Mouse (Mus musculus): ENCODE data around the gene Abhd14b. TPM values are rescaled to one million over a fixed set of nuclear protein-coding genes. Genes with fewer than 3 reads are reported as not detected.

Abhd14b gene
- polyA plus RNA-seq, 1 experiment from 2014 or later, result 6.4 TPM

DNA sequence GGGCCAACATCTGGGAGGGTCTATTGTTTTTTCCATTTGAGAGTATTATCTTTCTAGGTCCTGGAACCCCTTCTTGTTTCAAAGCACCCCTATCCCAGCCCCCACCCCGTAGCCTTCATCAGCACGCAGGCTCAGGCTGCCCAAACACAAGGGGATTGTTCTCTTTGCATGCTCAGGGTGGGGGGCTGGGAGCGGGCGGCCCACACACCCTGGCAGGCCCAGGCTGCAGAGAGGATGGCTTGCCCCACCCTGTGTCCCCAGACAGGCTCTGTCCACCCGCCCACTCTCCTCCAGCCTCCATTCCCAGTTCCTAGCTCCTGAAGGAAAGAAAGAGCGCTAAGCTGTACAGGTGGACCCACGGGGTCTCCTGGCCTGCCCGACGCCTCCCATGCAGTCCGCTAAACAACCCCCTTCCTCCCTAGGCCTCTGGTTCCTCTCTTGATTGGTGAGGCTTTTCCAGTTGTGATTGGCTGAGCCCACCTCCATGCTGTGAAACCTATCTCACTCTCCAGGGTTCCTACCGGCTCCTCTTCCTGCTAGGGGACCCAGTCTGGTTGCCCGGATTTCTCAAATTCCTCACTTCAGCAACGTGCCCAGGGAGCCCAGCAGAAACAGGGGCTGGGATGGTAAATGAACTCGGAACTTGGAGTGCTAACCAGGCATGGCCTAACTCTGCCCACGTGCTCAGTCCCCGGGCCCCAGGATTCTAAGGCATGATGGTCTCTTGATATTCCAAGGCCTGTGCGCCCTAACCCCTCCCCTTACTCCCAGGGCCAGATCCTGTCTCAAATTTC is 7.8 kb downstream of the Abhd14b start:
- H3K9me3 ChIP-seq, result no peaks in the 10 kb centered on the region
- peaks cover 92% of the 10 kb centered on the region for H3K4me1 ChIP-seq
- DNase-seq (ENCODE audit: low spot score), result peak; percentile 79
- peak overlapping the region; percentile 99 for H3K27ac ChIP-seq (replicated peaks)
- peaks cover 44% of the 10 kb centered on the region for H3K36me3 ChIP-seq (replicated peaks)
- peak overlapping the region; percentile 86 for H3K4me3 ChIP-seq
- under 1% methylated on average over 17 of the region's 17 CpGs for WGBS
- no peaks in the 10 kb centered on the region for H3K27me3 ChIP-seq (replicated peaks; ENCODE audit: low read depth, poor library complexity, severe bottlenecking)

DNA sequence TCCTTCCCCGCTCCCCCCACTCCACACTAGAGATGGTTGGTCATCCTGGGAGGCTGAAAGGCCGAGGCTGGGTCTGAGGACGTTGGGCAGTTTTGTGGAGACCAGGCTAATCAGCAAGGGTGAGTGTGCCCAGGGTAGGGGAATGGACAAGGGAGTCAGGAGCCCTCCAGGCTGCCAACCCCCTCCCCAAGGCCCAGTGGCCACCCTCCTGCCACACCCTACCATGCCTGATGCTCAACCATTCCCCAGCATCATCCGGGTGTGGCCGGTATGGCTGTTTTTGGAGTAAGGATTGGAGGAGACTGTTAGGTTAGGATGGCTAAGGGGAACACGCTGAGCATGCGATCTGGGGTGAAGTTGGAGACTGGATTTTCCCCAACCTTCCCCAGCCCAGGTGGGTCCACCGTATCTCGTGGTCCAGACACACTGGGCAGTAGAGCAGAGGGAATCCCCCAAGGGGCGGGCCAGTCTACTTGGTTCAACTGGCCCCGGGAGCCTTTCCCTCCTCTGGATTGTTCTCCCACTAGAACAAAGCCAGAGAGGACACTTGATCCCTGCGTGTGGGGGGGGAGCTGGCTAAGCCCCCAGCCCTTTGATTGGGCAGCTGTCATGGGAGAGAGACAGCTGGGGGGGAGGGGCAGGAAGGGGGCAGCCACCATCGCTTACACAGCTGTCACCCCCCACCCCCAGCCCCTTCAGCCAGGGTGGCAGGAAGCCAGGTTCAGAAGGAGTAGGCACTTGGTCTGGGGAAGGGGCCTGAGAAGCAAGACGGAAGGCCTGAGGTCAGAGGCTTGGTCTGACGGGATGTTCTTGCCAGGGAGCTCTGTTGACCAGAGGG is 9.3 kb downstream of the Abhd14b start:
- WGBS, result 34% methylated on average over 15 of the region's 15 CpGs
- peak overlapping the region; percentile 99 for H3K27ac ChIP-seq (replicated peaks)
- H3K9me3 ChIP-seq, result no peaks in the 10 kb centered on the region
- peaks cover 58% of the 10 kb centered on the region for H3K36me3 ChIP-seq (replicated peaks)
- H3K4me1 ChIP-seq, result peaks cover 90% of the 10 kb centered on the region
- H3K4me3 ChIP-seq, result peak overlapping the region; percentile 86
- peak; percentile 86 for DNase-seq (ENCODE audit: low spot score)
- H3K27me3 ChIP-seq (replicated peaks; ENCODE audit: low read depth, poor library complexity, severe bottlenecking), result no peaks in the 10 kb centered on the region

DNA sequence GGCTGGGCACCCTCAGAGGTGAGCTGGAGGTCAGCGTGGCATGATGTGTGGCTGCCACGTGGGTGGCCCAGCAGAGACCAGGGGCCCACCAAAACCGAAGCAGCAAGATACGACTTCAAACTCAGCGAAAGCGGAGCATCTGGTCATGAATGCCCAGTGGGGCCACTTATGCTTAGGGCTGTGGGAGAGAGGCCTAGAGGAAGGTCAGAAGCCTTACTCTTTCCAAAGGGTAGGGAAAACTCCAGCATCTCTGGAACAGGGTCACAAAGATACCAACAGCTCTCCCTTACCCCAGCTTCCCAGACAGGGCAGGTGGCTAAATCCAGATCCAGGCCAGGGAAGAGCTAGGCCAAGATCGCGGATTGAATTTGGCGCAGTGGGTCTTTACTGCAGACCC is 9.9 kb downstream of the Abhd14b start:
- H3K4me3 ChIP-seq, result peak overlapping the region; percentile 86
- H3K4me1 ChIP-seq, result peaks cover 90% of the 10 kb centered on the region
- no peaks in the 10 kb centered on the region for H3K27me3 ChIP-seq (replicated peaks; ENCODE audit: low read depth, poor library complexity, severe bottlenecking)
- H3K36me3 ChIP-seq (replicated peaks), result peaks cover 65% of the 10 kb centered on the region
- 44% methylated on average over 9 of the region's 9 CpGs for WGBS
- no peak for DNase-seq (ENCODE audit: low spot score)
- peak overlapping the region; percentile 99 for H3K27ac ChIP-seq (replicated peaks)
- no peaks in the 10 kb centered on the region for H3K9me3 ChIP-seq

DNA sequence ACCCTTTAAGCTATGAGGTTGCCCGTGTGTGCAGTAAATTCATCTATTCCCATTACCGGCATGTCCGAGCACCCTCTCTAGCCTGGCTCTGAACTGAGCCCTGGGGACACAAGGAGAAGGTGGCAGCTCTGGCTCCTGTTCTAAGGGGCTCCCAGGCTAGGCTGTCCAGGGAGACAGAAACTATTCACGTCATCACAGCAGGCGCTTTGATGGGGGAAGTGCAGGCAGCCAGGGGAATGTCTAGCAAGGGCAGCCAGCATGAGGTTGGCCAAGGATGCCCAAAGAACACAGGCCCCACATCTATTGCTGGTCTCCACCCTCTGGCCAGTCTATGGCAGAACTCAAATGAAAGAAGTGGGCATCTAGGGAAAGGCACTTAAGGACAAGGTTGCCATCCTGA is 10.7 kb downstream of the Abhd14b start:
- no peaks in the 10 kb centered on the region for H3K9me3 ChIP-seq
- peaks cover 2% of the 10 kb centered on the region for H3K27me3 ChIP-seq (replicated peaks; ENCODE audit: low read depth, poor library complexity, severe bottlenecking)
- peaks cover 72% of the 10 kb centered on the region for H3K36me3 ChIP-seq (replicated peaks)
- H3K4me3 ChIP-seq, result peak overlapping the region; percentile 86; the same call in 1 of the 2 replicates
- DNase-seq (ENCODE audit: low spot score), result no peak
- 74% methylated on average over 5 of the region's 5 CpGs for WGBS
- H3K4me1 ChIP-seq, result peaks cover 89% of the 10 kb centered on the region
- H3K27ac ChIP-seq (replicated peaks), result peak overlapping the region; percentile 99

DNA sequence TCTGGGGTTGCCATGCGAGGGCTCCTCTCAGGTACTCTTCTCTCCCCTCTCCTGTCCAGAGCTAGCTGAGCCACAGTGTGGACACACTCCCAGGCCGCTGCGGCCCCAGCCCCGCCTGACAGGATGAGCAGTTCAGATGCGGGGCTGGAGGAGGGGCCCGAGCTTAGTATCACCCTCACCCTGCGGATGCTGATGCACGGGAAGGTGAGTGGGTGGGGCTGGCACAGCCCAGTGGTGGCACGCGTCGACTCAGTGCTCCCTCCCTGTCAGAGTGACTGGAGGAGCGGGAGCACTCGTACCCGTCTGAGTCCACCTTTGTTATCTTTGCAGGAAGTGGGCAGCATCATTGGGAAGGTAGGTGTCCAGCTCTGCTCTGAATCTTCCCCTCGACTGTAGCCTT is 12.7 kb downstream of the Abhd14b start:
- DNase-seq (ENCODE audit: low spot score), result no peak
- H3K4me1 ChIP-seq, result peaks cover 98% of the 10 kb centered on the region
- no peaks in the 10 kb centered on the region for H3K9me3 ChIP-seq
- H3K4me3 ChIP-seq, result peak overlapping the region; percentile 26
- WGBS, result 84% methylated on average over 15 of the region's 15 CpGs
- H3K27ac ChIP-seq (replicated peaks), result no peak overlapping the region; the same call in 1 of the 2 replicates
- H3K27me3 ChIP-seq (replicated peaks; ENCODE audit: low read depth, poor library complexity, severe bottlenecking), result peaks cover 23% of the 10 kb centered on the region
- peaks cover 92% of the 10 kb centered on the region for H3K36me3 ChIP-seq (replicated peaks)

DNA sequence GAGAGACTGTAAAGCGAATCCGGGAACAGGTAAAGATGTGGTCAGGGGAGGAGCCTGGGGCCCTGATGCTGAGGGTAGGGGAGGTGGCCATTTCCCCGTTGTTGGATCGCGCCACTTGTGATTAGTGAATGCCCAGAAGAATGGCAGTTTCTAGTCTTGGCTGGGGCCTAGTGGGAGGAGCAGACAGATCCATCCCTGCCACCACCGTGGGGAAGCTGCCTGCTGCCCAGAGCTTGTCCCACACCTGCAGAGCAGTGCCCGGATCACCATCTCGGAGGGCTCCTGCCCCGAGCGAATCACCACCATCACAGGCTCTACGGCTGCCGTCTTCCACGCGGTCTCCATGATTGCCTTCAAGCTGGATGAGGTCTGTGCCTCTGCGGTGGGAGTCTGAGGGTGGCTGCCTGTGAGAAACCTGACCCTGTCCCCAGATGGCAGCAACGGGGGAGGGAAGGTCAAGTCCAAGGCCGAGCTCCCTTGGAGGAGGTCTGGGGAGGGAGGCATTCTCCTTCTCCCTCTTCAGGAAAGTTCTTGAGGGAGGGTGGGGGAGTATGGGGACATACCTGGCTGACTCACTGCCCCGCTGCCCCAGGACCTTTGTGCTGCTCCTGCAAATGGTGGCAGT is 13.3 kb downstream of the Abhd14b start:
- WGBS, result 77% methylated on average over 18 of the region's 18 CpGs
- Histone ChIP-seq H3K27me3 (replicated peaks; ENCODE audit: low read depth, poor library complexity, severe bottlenecking) (peaks cover 26% of the 10 kb centered on the region), H3K27ac (replicated peaks) (peak overlapping the region; percentile 4; the same call in 1 of the 2 replicates), H3K4me3 (peak overlapping the region; percentile 26), H3K9me3 (no peaks in the 10 kb centered on the region), H3K4me1 (peaks cover 98% of the 10 kb centered on the region), H3K36me3 (replicated peaks) (peaks cover 98% of the 10 kb centered on the region)
- peak; percentile 21 for DNase-seq (ENCODE audit: low spot score)

DNA sequence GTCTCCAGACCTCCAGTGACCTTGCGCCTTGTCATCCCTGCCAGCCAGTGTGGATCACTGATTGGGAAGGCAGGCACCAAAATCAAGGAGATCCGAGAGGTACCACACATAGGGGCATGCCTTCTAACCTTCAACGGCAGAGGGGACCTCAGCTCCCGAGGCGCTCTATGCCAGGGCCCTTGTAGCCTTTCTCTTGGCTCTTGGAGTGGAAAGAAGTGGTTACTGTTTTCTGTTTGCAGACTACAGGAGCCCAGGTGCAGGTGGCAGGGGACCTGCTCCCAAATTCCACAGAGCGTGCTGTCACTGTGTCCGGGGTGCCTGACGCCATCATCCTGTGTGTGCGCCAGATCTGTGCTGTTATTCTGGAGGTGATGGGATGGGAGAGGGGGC is 13.8 kb downstream of the Abhd14b start:
- no peak for DNase-seq (ENCODE audit: low spot score)
- 88% methylated on average over 9 of the region's 9 CpGs for WGBS
- H3K36me3 ChIP-seq (replicated peaks), result peaks cover 100% of the 10 kb centered on the region
- H3K27ac ChIP-seq (replicated peaks), result no peak overlapping the region
- H3K9me3 ChIP-seq, result no peaks in the 10 kb centered on the region
- peaks cover 97% of the 10 kb centered on the region for H3K4me1 ChIP-seq
- peaks cover 31% of the 10 kb centered on the region for H3K27me3 ChIP-seq (replicated peaks; ENCODE audit: low read depth, poor library complexity, severe bottlenecking)
- no peak overlapping the region for H3K4me3 ChIP-seq

DNA sequence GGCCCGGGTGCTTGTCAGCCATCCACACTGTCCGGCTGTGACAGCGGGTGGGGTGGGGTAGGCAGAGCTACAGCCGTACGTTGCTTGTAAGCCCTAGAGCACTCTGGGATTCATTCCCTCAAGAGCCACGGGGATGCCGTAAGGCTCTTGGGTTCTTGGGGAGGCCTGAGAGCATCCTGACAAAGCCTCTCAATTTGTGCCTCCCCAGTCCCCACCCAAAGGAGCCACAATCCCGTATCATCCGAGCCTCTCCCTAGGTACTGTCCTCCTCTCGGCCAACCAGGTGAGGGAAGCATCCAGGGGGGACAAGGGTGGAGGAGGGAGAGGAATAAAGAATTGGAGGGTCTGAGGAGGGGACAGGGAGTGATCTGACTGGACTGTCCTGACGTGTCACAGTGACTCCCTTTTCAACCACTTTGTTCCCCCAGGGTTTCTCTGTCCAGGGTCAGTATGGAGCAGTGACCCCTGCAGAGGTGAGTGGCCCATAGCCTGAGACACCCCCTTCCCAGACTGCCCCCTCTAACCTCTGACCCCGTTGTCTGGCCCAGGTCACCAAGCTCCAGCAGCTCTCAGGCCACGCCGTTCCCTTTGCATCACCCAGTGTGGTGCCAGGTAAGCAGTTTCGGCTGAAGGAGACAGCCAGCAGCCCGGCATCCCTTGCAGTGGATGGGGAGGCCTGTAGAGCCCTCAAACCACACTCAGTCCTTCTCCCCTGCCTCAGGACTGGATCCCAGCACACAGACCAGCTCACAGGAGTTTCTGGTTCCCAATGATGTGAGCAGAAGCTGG is 14.6 kb downstream of the Abhd14b start:
- H3K27me3 ChIP-seq (replicated peaks; ENCODE audit: low read depth, poor library complexity, severe bottlenecking), result peaks cover 33% of the 10 kb centered on the region
- H3K36me3 ChIP-seq (replicated peaks), result peaks cover 97% of the 10 kb centered on the region
- H3K9me3 ChIP-seq, result no peaks in the 10 kb centered on the region
- no peak for DNase-seq (ENCODE audit: low spot score)
- no peak overlapping the region for H3K4me3 ChIP-seq
- H3K4me1 ChIP-seq, result peaks cover 89% of the 10 kb centered on the region
- 85% methylated on average over 16 of the region's 16 CpGs for WGBS
- H3K27ac ChIP-seq (replicated peaks), result no peak overlapping the region

DNA sequence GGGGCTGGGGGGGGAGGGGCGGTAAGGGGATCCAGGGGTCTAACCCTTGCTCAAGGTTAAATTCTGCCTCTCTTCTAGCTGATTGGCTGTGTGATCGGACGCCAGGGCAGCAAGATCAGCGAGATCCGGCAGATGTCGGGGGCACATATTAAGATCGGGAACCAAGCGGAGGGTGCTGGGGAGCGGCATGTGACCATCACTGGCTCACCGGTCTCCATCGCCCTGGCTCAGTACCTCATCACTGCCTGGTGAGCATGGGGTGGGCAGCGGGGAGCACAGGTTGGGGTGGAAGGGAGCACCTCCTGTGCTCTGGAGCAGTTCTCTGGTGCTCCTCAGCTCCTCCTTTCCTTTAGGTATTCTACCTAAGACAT is 15.2 kb downstream of the Abhd14b start:
- no peaks in the 10 kb centered on the region for H3K9me3 ChIP-seq
- no peak overlapping the region for H3K4me3 ChIP-seq
- peaks cover 94% of the 10 kb centered on the region for H3K36me3 ChIP-seq (replicated peaks)
- DNase-seq (ENCODE audit: low spot score), result no peak
- H3K27me3 ChIP-seq (replicated peaks; ENCODE audit: low read depth, poor library complexity, severe bottlenecking), result peaks cover 33% of the 10 kb centered on the region
- no peak overlapping the region for H3K27ac ChIP-seq (replicated peaks)
- peaks cover 83% of the 10 kb centered on the region for H3K4me1 ChIP-seq
- WGBS, result 91% methylated on average over 12 of the region's 12 CpGs

DNA sequence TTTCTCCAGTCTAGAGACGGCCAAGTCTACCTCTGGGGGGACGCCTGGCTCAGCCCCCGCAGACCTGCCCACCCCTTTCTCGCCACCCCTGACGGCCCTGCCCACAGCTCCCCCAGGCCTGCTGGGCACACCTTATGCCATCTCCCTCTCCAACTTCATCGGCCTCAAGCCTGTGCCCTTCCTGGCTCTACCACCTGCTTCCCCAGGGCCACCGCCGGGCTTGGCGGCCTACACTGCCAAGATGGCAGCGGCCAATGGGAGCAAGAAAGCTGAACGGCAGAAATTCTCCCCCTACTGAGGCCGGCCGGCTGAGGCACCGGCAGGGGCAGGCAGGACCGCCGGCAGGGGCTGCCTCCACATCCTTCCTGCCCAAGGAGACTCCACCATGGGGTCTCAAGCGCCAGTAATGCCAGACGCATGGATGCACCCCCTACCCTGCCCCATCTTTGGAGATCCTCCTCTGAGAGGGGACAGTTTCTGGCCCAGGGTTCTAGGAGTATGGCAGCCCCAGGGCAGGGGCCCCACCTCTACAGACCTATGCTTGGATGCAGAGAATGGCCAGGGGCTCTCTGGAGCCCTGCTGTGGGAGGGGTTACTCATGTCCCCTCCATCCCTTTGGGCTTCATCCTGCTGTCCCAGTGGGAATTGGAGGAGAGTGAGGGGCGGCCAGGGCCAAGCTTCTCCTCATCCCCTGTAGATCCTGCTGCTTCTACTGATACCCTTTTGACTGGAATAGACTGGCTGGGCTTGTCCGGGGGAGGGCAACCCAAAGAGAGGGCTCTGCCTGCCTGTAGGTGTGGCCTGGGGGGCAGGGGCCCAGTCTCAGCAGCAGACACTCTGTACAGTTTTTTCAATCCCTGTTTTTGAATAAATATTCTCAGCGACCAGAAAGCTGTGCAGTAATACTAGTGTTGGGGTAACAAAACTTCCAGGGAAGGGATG is 16.1 kb downstream of the Abhd14b start:
- Histone ChIP-seq H3K4me3 (peak overlapping the region; percentile 32), H3K9me3 (no peaks in the 10 kb centered on the region), H3K36me3 (replicated peaks) (peaks cover 84% of the 10 kb centered on the region), H3K27me3 (replicated peaks; ENCODE audit: low read depth, poor library complexity, severe bottlenecking) (peaks cover 33% of the 10 kb centered on the region), H3K27ac (replicated peaks) (0 out of 2 replicates have a peak overlapping the region, but pooled peaks have one; percentile 14), H3K4me1 (peaks cover 73% of the 10 kb centered on the region)
- peak; percentile 16 for DNase-seq (ENCODE audit: low spot score)
- WGBS, result 89% methylated on average over 21 of the region's 21 CpGs
